Mouse (Mus musculus): ENCODE measurements around the gene Frs3.

Gene Frs3

DNA sequence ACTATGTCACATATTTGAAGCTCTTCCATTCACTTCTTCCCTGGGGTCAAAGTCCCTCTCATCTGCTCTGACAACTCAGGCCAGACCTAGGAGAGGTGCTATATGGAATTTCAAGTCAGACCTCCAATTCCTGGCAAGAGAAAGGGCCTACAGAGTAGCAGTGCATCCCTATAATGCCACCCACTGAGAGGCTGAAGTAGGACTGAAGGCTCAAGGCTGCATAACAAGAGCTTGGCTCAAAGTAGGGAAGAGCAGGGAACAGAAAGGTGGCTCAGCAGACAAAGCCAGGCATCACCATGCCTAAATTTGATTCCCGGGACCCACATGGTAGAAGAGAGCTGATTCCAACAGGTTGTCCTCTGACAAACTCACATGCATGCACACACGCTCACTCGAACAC, 2.8 kb downstream of the Frs3 start:
- in situ Hi-C loops (cut with MboI): no loop called here

DNA sequence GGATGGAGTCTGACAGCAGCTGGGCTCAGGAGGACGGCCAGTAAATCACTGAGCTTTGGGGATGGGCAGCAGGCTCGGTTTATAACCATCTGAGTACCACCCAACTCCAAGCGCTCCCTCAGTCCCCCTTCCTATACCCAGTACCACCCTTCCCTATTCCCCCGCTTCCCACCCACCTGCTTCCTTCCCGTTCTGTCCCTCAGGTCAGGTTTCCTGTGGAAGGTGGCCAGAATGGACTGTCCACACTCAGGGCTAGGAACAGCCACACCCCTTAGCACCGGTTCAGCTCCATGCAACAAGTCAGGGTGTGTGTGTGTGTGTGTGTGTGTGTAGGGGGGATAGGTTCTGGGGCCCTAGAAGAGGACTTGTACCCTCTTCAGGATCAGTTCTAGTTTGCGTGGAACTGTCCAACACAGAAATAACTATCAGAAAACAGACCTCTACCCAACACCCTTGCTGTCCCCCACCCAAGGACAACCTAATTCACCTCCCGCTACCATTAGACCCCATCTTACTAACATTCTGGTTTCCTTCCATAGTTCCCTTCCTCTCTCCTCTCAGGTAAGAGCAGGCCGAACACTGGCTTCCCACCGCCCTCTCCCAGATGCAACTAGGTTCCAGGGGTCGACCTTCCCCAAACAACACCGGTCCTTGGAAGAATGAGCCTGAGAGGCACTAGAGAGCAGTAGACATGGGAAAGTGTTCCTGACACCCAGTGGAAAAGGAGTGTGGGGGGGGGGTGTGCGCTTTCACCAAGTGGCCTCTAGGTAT, 5.0 kb downstream of the Frs3 start:
- in situ Hi-C loops (cut with MboI): no loop called here

DNA sequence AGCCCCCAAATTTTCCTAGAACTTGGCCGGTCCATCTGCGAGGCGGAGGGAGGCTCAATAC, 5.4 kb downstream of the Frs3 start, which contains the start of gene Gm21981:
Gene Gm21981 (minus strand): TSS at position 14 of the 61 bp plus-strand sequence.
- in situ Hi-C loops (cut with MboI): no loop called here

DNA sequence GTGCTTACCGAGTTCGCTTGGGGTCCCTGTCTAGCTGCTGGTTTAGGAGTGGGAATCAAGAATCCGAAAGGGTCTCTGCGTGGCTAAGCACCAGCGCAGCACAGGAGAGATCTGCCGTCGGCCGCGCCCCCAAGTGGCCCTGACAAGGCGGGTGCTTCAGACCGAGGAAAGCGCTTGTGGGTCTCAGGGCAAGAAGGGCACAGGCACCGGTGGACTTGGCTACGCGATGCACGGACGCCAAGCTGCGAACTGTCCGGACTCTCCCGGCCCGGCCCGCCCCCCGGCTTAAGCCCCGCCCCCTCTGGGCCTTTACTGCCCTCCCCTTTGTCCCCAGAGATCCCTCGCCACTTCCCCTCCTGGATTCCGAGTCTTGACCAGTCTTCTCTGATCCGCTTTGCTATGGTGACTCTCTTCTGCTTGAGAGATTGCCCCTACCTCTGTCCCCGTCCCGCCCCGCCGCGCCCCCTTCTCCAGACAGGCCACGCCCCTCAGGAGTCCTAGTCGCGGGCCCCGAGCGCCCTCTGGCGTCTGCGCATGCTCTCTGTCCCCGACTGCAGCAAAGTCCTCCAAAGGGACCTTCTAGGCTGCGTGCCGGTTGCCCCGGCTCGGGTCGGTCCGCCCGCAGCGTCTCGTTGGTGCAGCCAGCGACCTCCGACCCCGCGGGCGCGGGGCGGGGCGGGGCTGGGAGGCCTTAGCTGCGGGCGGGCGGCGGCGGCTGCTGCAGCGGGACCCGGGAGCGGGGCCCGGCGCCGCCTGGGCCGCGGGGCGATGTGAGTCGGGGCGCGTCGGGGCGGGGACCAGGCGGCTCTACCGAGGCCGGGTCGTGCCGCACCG, 5.9 kb downstream of the Frs3 start, which contains the start of gene Prickle4:
Gene Prickle4 (minus strand): TSS at position 234 of the 834 bp plus-strand sequence.
- in situ Hi-C loops (cut with MboI): no loop called here

DNA sequence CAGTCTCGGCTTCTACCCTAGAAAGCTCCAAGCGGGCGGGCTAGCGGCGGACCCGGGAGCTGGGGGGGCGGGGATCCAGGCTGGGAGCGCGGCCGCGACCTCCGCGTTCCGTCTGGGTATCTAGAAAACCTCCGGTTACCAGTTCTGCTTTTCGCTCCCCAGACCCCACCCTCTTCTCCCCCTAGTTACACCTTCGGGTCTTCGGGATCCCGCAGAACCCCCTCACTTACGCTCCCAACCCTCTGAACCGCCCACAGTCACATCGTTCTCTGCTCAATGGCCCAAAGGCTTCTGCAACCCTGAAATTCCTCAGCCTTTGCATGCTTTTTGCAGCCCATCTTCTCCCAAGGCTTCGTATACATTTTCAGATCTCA, 6.5 kb downstream of the Frs3 start:
- in situ Hi-C loops (cut with MboI): no loop called here

DNA sequence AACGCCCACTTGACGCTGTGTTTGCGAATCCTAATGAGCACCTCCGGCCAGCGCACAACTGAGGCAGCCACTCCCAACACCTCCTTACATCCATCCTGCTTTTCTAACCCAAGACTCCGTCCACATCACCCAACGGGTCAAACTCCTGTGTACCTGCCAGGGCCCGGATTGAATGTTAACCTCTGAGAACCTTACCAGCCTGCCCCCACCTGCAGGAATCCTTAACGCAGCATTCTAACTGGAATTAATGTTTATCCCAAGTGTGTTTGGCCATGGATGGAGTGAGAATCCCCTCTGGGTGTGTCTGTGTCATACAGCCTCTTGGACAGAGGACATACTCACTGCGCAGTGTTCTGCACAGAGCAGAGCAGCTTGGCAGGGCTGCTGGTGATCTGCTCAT, 9.3 kb downstream of the Frs3 start:
- in situ Hi-C loops (cut with MboI): no loop called here

DNA sequence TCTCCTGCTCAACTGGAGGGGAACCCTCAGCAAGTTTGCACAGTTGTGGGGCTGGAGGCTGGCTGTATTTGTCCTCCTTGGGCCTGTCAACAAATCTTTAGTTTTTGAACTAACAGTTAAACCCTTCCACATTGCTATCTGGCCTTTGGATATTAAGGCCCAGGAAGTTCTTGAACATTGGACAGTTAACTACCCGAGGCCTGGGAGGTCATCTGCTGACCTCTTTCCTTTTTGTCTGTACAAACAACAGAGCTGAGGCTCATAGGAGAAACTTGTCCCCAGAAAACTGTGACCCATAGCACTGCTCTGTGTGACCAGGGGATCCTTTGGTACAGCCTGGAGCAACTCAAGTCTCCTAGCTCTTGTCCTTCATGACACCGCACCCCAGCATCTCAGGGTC, 10.2 kb downstream of the Frs3 start:
- in situ Hi-C loops (cut with MboI): no loop called here

DNA sequence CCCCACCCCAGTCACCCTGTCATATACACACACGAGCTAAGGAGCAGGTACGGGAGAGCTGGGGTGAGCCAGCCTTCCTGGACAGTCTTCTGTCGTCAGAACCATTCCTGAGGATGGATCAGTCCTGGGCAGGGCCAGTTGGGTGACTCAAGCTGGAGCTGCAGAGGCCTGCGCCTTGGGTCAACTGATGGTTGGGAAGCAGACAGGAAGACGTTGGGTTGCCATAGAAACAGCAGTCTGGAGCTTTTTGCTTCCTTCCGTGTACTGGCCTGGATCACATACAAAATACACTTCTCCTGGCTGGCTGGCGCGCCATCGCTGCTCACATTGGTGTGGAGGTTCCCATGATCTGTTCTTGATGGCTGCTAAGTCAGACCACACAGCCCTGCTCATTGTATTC, 13.0 kb downstream of the Frs3 start:
- in situ Hi-C loops (cut with MboI): no loop called here

DNA sequence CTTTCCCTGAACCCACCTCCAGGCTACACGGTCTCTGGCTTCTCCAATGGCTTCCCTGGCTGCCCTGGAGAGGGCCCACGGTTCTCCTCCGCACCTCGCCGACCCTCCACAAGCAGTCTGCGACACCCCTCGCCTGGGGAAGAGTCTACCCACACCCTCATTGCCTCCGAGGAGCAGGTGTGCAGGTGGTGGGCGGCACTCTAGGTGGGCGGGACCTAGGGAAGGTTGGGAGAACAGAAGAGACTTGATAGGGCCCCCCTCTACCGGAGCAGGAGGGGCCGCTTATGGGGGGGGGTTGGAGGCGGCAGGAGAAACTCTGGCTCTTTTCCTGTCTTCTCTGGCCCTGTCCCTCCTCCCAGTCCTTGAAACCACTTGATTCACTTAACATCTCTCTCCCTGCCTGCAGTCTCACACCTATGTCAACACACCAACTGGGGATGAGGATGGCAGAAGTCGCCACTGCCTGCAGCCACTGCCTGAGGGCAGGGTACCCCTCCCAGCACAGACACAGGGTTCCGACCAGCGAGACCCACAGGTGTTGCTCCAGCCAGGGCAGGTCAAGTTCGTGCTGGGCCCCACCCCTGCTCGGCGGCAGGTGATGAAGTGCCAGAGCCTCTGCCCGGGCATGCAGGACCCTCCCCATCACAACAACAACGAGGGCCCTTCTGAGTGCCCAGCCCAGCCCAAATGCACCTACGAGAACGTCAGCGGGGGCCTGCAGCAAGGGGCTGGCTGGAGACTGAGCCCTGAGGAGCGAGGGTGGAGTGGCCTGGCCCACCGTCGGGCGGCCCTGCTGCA, 13.9 kb downstream of the Frs3 start:
- in situ Hi-C loops (cut with MboI): no loop called here

DNA sequence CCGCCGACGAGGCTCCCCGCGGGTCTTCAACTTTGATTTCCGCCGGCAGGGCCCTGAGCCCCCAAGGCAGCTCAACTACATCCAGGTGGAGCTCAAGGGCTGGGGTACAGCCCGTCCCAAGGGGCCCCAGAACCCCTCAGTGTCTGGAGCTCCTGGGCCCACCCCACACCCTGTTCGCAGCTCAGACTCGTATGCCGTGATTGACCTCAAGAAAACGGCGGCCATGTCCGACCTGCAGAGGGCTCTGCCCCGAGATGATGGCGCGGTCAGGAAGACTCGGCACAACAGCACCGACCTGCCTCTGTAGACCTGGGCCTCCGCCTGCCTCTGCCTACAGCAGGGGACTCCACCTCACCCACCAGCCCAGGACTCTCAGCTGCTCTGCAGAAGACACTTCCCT, 14.7 kb downstream of the Frs3 start:
- in situ Hi-C loops (cut with MboI): no loop called here

DNA sequence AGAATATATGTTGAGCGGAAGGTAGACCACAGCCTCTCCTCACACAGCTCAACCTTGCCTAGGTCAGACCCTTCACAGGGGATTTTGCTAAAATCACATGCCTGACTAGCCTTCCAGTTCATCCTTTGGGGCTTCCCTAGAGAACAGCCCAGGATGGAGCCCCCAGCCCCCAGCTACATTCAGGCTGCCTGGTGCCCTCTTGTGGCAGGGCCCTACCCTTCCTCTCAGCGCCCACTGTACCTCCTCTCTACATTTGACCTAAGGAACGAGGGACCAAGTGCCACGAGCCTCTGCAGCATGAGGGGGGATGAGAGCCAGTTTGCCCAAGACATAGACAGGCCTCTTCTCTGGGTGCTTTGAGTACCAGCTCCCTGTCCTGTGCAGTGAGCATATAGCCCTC, 15.9 kb downstream of the Frs3 start:
- in situ Hi-C loops (cut with MboI): no loop called here

DNA sequence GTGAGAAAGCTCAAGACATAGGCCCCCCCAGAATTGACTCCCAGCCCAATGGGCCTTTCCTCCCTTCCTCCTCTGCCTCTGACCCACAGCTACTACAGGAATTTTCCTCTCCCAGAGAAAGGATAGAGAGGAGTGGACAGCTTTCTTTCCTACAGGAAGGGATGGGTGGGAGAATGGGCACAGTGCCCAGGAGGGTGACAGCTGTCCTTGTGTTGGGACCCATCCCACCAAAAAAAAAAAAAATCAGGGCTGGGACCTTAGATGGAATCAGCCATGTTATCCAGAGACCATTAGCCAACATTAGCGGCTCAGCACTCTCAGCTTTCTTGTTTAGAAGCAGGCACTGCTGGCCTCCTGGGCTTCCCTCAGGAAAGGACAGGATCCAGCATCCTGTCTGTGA, 17.4 kb downstream of the Frs3 start:
- in situ Hi-C loops (cut with MboI): no loop called here

DNA sequence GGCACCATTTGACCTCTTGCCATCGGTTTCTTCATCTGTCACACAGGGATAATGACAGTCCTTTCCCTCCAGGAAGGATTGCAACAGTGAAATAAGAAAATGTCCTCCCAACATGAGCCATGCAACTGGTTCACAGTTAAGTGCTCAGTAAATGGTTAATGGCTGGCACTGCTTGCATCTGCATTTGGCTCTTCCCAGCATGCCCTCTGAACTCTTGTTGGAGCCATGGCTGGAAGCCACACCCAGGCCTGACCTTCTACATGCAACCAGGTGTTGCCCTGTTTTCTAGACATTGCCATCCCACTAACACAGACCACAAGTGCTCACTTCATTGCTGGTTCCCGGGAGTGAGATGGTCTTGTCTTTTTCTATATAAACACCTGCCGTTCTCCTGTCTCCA, 19.1 kb downstream of the Frs3 start:
- in situ Hi-C loops (cut with MboI): no loop called here

DNA sequence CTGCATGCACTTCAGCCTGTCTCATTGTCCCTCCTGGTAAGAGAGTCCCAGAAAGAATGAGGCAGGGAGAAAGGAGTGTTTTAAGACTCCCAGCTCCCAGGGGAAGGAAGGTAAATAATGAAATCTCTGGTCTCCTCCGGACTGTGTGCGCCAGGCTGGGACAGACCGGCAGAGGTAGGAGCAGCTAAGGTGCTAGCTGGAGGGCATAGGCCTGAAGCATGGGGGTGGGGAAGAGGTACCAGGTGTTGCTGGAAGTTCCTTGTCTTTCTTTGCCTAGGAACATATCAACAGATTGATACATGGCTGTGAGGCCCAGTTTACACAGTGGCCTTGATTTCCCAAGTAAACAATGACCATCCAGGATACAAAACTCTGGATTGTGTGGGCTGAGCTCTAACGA, 20.1 kb downstream of the Frs3 start:
- in situ Hi-C loops (cut with MboI): no loop called here

DNA sequence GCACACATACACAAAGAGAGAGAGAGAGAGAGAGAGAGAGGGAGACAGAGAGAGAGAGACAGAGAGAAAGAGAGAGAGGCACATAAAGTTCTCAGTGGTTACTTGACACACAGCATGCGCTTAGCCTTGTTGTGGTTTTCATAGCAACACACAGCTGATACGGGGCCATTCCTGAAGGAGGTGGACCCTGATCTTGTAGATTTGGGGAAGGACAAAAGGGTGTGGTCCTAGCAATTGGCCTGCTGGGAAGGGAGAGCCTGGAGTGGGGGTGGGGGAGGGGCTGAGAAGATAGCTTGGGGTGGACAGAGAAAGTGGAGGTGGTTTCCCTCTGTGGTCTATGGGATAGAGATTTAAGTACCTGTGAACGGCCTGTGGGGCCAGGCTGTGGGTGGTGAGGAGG, 21.2 kb downstream of the Frs3 start:
- in situ Hi-C loops (cut with MboI): no loop called here

DNA sequence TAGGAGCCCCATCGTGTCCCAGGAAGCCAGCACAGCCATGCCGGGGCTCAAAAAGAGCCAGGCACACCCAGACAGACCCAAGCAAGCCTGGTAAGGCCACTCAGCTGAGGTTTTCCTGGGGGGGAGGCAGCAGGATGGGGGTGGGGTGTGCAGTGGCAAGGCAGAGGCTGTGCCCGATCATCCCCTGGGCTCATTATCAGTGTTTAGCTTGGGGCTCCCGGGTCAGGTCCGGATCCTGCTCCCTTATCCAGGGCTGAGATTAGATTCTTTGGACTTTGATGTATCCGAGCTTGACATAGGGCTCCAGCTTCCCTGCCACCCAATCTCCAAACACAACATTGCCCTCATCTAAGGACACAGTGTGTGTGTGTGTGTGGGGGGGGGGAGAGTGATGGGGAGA, 23.1 kb downstream of the Frs3 start:
- in situ Hi-C loops (cut with MboI): no loop called here

DNA sequence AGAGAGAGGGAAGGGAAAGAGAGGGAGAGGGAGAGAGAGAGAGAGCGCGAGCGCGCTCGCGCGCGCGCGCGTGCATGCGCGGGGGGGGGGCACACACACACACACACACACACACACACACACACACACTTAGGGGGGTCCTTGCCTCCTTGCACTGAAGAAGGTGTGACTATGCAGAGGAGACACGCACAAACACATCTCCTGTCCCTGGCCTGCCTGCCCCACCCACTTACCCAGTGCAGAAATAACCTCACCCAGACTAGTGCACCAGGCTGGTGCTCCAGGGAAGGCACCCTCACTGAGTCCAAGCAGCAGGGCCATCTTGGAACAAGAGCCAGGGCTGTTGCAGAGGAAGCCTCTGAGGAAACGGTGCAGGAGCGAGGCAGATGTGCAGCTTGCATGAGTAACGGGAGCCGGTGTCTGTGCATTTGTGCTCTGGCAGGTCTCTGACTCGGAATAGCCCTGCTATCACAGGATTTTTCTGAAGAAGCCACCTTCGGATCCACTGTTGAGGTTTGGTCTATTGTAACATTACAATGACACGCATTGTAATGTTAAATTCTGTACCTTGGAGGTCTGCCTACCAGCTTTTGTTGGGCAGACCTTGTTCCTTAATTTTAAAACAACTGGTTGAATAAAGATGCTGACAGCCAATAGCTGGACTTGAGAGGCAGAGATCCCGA, 24.2 kb downstream of the Frs3 start:
- in situ Hi-C loops (cut with MboI): no loop called here

DNA sequence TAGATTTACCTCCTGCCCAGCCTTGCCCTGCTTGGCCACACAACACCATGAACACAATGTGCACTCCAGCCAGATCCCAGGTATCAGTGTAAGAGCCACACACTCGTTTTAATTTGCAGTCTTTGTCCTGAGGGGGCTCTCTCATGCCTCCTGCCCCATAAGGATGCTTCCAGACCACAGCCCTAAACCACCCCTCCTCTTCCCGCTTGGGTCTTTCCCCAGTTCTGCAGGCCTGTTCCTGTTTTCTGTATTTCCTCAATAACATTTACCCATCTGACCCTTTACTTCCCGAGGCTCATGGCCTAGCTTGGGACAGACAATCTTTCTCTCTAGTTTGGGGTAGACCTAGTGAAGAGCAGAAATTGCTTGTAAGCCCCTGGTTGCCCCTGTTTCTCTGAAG, 26.2 kb downstream of the Frs3 start:
- in situ Hi-C loops (cut with MboI): no loop called here

DNA sequence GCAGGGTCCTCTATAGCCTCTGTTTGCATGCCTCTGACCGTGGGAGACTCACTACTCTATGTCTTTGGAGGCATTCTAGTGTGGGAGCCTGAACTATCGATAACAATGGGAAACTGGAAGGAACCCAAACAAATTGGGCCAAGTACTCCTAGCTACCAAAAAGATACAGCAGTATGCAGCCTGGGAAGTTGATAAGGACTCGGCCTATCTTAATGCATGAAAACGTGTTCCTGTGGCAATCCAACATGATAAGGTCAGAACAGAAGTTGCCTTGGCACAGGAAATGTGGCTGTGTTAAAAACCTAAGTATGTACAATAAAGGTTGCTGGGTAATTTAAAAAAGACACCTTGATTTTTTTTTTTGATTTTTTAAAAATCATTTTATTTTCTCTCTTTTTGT, 32.4 kb downstream of the Frs3 start:
- in situ Hi-C loops (cut with MboI): no loop called here

DNA sequence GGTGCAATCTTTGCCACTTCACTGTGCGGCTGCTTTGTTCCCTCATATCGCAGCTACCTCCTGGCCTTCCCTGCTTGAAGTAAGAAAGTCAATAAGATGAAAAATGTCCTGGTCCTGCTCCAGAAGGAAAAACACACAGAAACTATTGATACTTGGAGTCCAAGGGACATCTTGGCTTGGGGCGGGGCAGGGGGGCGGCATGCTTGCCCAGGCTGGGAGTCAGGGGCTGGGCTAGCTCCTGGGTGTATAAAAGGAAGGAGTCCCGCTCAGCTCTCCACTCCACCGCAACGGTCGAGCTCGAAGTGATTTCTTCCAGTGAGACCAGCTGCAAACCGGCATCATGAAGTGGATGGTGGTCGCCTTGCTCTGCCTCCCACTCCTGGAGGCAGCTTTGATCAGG, 37.7 kb downstream of the Frs3 start, which contains the start of gene Pgc:
Gene Pgc (plus strand): TSS at position 277 of the 400 bp plus-strand sequence.
- in situ Hi-C loops (cut with MboI): no loop called here

DNA sequence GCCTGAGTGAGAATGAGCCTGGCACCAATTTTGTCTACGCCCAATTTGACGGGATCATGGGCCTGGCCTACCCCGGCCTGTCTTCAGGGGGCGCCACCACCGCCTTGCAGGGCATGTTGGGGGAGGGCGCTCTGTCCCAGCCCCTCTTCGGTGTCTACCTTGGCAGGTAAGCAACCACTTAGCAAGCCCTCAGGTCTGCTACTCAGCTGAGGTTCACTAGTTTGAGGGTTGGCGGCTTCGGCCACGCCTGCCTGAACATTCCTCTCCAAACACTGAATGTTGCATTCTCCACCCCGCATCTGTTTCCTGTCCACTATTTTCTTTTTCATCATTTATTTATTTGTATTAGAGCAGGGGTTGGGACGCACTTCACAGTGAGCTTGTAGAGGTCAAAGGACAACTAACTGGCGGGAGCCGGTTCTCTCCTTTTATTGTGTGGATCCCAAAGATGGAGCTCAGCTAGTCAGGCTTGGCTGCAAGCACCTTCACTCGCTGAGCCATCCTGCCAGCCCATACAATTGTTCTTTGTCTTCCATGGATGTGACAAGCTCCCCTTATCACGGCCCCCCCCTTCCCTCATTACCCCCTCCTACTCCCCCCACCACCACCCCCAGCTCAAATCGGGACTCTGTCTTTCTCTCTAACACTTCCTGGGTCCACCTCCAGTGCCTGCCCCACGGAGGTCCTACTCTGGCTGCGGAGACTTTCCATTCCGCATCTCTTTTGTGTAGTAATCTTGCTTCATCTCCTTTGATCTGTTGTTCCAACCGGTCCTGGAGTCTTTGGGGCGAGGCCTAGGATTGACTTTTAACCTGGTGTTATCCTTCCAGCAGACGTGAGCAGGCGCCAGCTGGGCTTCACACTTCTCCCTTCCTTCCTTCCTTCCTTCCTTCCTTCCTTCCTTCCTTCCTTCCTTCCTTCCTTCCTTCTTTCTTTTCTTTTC, 42.1 kb downstream of the Frs3 start:
- in situ Hi-C loops (cut with MboI): no loop called here
